Mouse (Mus musculus): ENCODE data around the gene Arfgef2.

The Arfgef2 gene

DNA sequence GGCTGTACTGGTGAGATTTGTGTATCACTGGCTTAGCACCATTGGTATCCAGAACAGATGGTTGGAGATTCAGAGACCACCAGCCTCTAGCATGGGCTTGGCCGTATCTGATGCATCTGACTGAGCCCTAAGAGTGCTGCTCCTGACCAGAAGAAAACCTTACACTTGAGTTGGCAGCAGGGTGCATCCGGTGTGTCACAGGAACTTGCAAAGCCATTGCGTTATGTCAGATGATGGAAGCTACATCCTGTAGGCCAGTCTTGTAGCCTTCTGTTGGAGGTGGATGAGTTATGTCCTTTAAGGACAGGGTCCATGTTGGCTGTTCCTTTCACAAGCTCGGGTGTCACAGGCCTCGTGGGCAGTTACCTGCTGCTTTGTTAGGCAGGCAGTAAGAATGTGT, 19.6 kb downstream of the Arfgef2 start:
- CTCF ChIA-PET: interaction anchor here in 1 of 4 experiments (0.9 kb wide), 1 partner anchor 44 kb away, joined by 3 read pairs; no protein-coding TSS in a partner anchor

DNA sequence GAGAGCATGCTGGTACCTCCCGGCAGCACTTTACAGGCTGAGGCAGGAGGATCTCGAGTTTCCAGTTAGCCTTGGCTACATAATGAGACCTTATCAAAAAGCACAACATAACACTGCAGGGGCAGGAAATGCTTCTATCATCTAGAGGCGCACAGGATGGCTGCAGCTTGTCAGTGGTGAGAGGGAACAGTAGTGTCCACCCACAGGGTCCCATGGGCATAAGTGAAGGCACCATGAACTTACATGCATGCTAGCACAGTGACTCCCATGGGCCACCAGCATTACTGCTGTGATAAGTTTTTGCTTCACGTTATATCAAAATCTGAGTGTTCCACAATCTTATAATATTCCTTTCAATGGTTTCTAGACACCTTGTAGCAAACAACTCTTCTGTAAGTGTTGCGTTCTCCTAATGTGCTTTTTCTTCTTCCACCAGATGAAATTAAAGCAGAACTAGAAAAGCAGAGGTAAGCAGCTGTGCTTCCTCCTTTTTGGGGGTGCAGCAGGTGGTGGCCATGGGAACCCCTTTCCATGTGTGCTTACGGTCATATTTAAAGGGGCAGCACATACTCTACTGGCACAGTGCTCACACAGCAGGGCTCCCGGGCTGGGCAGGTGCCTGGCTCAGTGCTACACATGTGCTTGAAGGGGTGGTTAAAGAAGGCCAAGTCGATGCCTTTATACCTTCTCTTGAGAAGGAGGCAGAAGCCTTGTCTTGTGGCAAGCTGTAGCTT, 21.3 kb downstream of the Arfgef2 start:
- ChIA-PET CTCF (interaction anchor here in 1 of 4 experiments (1.1 kb wide), 1 partner anchor 10 kb away, joined by 4 read pairs; no protein-coding TSS in a partner anchor), POLR2A (interaction anchor here in 1 of 4 experiments (0.6 to 1.6 kb wide), 2 partner anchors 16 to 221 kb away, joined by 3 to 4 read pairs; no protein-coding TSS in a partner anchor)

More for the DNA sequence above, 19.6 kb downstream of the Arfgef2 start:
- POLR2A ChIA-PET: interaction anchor here in 1 of 4 experiments (1.3 to 1.5 kb wide), 3 partner anchors 11 to 20 kb away, joined by 3 read pairs; no protein-coding TSS in a partner anchor

DNA sequence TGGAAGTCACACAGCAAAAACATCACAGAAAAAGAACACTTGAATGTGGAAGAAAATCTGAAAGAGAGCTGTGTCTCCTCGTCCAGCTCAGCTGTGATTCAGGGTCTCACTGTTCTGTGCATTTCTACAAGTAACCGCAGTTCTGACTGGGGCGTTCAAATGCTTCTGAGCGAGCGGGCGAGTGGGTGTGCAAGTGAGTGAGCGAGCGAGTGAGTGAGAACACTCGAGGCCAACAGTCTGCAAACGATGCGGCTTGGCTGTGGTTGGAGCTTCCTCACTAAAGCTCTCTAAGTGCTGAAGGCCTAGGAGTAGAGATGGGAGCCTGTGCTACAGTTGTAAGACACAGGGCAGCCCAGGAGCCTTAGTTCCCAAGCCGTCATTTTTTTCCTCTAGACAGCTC, 22.9 kb downstream of the Arfgef2 start:
- CTCF ChIA-PET: interaction anchor here in 1 of 4 experiments (0.5 kb wide), 1 partner anchor 18 kb away, joined by 6 read pairs; no protein-coding TSS in a partner anchor
- POLR2A ChIA-PET: interaction anchor here (0.7 to 1.6 kb wide), 6 partner anchors 11 to 1070 kb away, joined by 3 to 4 read pairs (median 4); partner anchors contain the start of gene Arfgef2 (in 1 of the 4)

DNA sequence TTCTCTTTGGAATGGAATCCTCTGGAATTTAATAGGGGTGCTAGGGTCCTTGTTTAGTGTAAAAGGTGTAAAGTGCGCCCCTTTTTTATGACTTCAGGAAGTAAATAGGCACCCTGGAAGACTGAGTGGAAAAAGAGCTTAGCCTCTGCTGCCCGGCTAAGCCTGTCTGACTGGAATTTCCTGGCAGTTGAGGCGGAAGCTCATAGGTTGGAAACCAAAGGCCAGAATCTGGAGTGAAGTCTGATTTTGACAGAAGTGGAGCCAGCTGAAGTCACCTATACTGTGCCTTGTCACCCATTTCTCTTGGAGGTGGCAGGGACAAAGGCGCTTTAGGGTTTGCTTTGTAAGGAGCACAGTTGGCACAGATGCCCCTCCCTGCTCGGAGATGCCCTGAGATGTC, 25.0 kb downstream of the Arfgef2 start:
- POLR2A ChIA-PET: interaction anchor here in 3 of 4 experiments (0.6 to 1.4 kb wide), 4 partner anchors 8 to 74 kb away, joined by 3 to 6 read pairs (median 3); no protein-coding TSS in a partner anchor
- CTCF ChIA-PET: no interaction called here

DNA sequence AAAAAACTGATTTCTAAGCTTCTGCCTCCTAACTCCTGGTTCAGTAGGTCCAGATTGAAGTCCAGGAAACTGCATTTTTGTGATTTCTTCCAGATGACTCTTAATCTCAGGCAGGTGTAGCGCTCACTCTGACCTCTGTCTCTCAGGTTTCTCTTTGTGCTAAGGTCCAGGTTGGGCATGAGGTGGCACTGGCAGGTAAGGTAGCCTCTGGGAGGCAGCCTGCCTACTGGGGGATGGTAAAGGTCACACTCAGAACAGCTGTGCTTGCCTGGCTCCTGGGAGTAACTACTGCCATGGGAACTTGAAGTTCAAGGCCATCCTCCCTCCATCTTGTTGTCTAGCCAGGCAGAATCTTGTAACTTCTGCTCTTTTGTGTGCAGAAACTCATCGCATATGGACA, 28.7 kb downstream of the Arfgef2 start:
- CTCF ChIA-PET: interaction anchor here in 1 of 4 experiments (0.6 kb wide), 1 partner anchor 53 kb away, joined by 10 read pairs; no protein-coding TSS in a partner anchor
- POLR2A ChIA-PET: interaction anchor here in 3 of 4 experiments (0.6 to 0.9 kb wide), 4 partner anchors 40 to 420 kb away, joined by 3 to 10 read pairs (median 4); no protein-coding TSS in a partner anchor

DNA sequence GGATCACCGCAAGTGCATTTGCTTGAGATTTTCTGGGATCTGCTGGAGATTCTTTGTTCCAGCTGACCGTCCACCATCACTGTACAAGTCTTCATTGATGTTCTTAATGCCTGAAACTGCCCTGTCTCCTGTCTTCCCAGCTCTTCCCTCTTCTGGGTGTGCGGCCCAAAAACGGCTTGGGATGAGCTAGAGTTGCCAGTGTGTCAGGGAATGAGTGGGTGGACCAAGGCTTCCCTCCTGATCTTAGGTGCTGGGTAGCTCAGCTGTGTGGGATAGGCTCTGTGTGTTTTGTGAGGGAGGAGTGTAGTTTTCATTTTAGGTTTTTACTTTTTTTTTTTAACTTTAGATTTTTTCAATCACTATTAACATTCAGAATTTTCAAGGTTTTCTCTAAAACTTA, 29.4 kb downstream of the Arfgef2 start:
- POLR2A ChIA-PET: interaction anchor here in 2 of 4 experiments (0.9 kb wide), 2 partner anchors 13 to 156 kb away, joined by 3 read pairs; no protein-coding TSS in a partner anchor
- CTCF ChIA-PET: no interaction called here

DNA sequence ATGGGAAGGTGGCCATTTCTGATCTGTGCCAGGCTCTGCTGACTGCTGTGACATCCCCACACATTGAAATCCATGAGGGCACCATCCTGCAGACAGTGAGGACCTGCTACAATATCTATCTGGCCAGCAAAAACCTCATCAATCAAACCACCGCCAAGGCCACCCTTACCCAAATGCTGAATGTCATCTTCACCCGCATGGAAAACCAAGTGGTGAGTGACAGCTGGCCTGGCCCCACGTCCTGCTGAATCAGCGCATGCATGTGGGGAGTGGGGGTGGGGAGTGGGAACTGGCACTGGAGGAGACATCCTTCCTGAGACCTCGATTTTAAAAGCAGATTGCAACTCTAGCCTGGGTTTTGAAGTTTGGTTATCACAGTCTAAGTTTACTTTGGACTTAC, 30.2 kb downstream of the Arfgef2 start:
- POLR2A ChIA-PET: interaction anchor here in 1 of 4 experiments (0.9 to 1.0 kb wide), 2 partner anchors 11 to 33 kb away, joined by 3 read pairs; no protein-coding TSS in a partner anchor
- CTCF ChIA-PET: interaction anchor here in 2 of 4 experiments (0.6 to 0.7 kb wide), 2 partner anchors 244 to 1917 kb away, joined by 3 read pairs; no protein-coding TSS in a partner anchor

DNA sequence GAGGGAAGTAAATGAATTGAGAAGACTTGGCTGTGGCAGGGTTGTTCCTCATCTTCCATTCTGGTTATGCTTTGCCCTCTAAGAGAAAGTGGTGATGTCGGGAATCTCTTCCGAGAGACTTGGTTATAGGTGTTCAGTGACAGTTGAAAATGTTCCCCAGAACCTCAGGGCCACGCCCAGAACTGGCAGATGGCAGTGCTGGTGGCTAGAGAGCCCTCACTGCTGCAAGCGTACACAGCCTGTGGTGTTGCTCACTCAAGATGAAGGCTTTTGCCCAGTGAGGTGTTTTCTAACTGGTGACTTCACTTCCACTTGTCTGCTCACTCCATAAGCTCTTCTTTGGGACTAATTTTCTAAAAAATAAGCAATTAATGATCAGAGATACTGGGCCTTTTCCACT, 36.4 kb downstream of the Arfgef2 start:
- CTCF ChIA-PET: interaction anchor here in 3 of 4 experiments (0.5 to 1.2 kb wide), 6 partner anchors 8 to 786 kb away, joined by 3 to 6 read pairs (median 3); partner anchors contain the start of gene Trp53rkb (in 1 of the 3)

DNA sequence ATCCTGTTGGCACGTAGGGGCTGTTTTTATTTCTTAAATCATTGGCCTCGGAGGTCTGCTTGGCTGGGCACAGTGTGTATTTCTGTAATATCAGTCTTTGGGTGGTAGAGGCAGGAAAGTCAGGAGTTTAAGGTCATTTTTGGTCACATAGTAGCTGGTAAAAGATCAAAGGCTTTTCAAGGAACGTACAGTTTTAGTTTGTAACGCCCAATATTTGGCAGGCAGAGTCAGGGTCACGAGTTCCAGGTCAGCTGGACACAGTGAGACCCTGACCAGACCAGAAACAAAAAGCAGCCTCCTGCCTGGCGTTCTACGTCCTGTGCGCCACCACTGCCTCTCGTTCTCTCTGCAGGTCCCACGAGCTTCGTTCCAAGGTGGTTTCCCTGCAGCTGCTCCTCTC, 45.3 kb downstream of the Arfgef2 start:
- ChIA-PET POLR2A (interaction anchor here in 2 of 4 experiments (1.1 kb wide), 2 partner anchors 45 to 55 kb away, joined by 3 read pairs; partner anchors contain the start of genes Arfgef2 (in 1 of the 2) and Cse1l (in 1 of the 2)), CTCF (interaction anchor here in 2 of 4 experiments (1.1 to 1.2 kb wide), 2 partner anchors 258 to 275 kb away, joined by 3 to 4 read pairs; no protein-coding TSS in a partner anchor)

More for the DNA sequence above, 36.4 kb downstream of the Arfgef2 start:
- POLR2A ChIA-PET: interaction anchor here in 2 of 4 experiments (1.0 to 1.2 kb wide), 2 partner anchors 20 to 64 kb away, joined by 3 read pairs; no protein-coding TSS in a partner anchor

DNA sequence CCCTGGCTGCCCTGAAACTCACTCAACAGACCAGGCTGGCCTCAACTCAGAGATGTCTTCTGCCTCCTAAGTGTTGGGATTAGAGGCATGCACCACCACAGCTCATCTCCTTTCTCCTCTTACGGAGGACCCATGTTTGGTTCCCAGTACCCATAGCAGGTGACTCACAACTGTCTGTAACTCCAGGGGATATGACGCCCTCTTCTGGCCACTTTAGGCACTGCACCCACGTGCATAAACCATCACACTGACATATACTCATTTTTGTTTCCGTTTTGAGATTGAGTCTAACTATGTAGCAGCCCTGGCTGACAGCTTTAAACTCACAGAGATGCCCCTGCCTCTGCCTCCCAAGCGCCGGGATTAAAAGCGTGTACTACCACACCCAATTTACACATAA, 46.9 kb downstream of the Arfgef2 start:
- CTCF ChIA-PET: interaction anchor here in 2 of 4 experiments (1.1 to 1.2 kb wide), 2 partner anchors 46 to 260 kb away, joined by 3 read pairs; no protein-coding TSS in a partner anchor
- POLR2A ChIA-PET: interaction anchor here in 1 of 4 experiments (0.8 kb wide), 1 partner anchor 9 kb away, joined by 3 read pairs; no protein-coding TSS in a partner anchor

DNA sequence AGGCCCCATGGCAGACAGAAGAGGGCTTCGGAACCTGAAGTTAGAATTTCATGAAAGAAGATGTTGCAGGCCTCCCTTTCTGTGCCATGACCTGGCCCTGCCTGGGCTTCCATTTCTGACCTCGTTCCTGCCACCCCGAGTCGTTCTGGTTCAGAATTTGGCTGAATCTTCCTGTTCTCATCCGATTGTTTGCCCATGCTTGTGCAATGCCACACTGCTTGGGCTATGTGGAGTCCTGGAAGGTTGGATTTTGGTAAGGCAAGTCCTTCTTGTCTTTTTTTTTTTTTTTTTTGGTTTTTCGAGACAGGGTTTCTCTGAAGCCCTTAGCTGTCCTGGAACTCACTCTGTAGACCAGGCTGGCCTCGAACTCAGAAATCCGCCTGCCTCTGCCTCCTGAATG, 50.4 kb downstream of the Arfgef2 start:
- CTCF ChIA-PET: interaction anchor here in 2 of 4 experiments (0.6 to 1.6 kb wide), 5 partner anchors 37 to 774 kb away, joined by 3 to 9 read pairs (median 5); no protein-coding TSS in a partner anchor

DNA sequence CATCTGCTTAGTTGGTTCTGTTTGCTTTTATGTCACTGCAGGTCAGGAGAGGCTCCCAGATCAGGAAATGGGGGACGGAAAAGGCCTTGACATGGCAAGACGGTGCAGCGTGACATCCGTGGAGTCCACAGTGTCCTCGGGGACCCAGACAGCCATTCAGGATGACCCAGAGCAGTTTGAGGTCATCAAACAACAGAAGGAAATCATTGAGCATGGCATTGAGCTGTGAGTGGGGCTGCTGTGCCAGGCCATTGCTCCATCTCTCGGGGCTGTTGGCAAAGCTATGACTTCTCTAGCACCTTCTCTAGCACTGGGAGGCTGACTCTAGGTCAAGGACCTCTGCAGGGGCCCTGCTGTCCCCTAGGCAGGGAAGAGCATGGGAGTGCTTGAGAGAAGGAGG, 51.0 kb downstream of the Arfgef2 start:
- CTCF ChIA-PET: interaction anchor here in 2 of 4 experiments (0.6 to 0.9 kb wide), 2 partner anchors 263 to 773 kb away, joined by 4 to 6 read pairs; no protein-coding TSS in a partner anchor
- POLR2A ChIA-PET: interaction anchor here in 1 of 4 experiments (0.6 to 1.6 kb wide), 3 partner anchors 14 to 781 kb away, joined by 3 read pairs; no protein-coding TSS in a partner anchor

More for the DNA sequence above, 50.4 kb downstream of the Arfgef2 start:
- POLR2A ChIA-PET: interaction anchor here in 1 of 4 experiments (0.6 to 1.6 kb wide), 4 partner anchors 14 to 781 kb away, joined by 3 read pairs; partner anchors contain the start of gene Cse1l

DNA sequence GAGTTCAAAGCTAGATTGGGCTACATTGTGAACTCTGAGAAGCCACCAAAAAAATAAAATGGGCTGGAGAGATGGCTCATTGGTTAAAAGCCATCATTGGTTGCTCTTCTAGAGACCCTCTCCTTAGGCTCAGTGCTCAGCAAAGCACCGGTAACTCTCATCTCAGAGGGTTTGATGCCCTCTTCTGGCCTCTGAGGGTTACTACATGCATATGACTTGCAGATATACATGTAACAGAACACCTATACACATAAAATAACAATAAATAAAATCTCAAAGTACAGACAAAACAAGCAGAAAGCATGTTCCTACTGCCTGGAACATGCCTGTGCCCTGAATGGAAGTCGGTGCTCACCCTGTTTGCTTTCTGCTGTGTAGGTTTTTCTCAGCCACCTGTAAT, 51.7 kb downstream of the Arfgef2 start:
- POLR2A ChIA-PET: interaction anchor here in 1 of 4 experiments (0.6 to 0.8 kb wide), 2 partner anchors 31 to 74 kb away, joined by 3 read pairs; no protein-coding TSS in a partner anchor
- CTCF ChIA-PET: interaction anchor here in 1 of 4 experiments (0.7 to 1.3 kb wide), 2 partner anchors 90 to 265 kb away, joined by 3 to 4 read pairs; no protein-coding TSS in a partner anchor

DNA sequence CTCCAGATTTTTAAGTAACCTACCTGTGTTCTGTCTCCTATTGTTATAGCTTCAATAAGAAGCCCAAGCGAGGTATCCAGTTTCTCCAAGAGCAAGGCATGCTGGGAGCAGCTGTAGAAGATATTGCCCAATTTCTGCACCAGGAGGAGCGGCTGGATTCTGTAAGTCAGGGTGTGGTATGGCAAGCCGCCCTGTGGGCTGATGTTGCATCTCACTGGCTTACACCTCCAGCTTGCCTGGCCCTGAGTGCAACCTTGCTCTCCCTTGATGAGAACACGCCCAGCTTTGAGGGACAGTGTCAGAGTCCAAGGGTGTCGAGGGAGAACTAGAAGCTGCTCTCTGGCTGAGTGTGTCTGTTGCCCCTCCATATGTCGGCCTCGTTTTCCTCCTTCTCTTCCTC, 53.8 kb downstream of the Arfgef2 start:
- CTCF ChIA-PET: interaction anchor here in 1 of 4 experiments (0.6 kb wide), 1 partner anchor 354 kb away, joined by 4 read pairs; no protein-coding TSS in a partner anchor
- POLR2A ChIA-PET: interaction anchor here in 2 of 4 experiments (0.6 to 1.3 kb wide), 2 partner anchors 53 to 214 kb away, joined by 3 read pairs; no protein-coding TSS in a partner anchor

DNA sequence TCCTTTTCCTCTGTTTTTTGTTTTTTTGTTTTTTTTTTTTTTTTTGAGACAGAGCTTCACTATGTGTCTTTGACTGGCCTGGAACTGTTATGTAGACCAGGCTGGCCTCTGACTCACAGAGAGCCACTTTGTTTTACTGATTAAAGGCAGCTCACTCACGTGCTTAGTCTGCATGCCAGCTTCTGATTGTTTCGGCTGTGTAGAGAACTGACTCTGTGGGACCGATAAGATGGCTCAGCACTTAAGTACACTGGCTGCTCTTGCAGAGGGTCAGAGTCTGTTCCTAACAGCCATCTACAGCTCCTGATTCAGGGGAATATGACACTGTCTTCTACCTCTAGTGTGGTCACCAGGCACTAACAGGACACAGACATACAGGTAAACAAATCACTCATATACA, 57.1 kb downstream of the Arfgef2 start:
- ChIA-PET CTCF (interaction anchor here (0.5 to 0.6 kb wide), 6 partner anchors 54 to 159 kb away, joined by 3 to 9 read pairs (median 5); no protein-coding TSS in a partner anchor), POLR2A (interaction anchor here in 2 of 4 experiments (0.8 to 1.9 kb wide), 7 partner anchors 16 to 71 kb away, joined by 3 to 5 read pairs (median 3); partner anchors contain the start of gene Cse1l (in 1 of the 2))

DNA sequence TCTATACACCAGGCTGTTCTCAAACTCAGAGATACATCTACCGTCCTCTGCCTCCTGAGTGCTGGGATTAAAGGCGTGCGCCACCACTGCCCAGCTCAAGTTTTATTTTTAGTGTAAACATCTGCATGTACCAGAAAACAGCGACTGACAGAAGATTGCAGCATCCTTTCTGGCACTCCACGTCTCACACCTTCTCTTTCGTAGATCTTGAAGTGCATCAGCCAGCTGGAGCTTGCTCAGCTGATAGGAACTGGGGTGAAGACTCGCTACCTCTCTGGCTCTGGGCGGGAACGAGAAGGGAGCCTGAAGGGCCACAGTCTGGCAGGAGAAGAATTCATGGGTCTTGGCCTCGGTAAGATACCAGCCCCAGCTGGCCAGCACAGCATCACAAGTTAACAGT, 60.1 kb downstream of the Arfgef2 start:
- CTCF ChIA-PET: interaction anchor here in 1 of 4 experiments (0.5 to 1.9 kb wide), 2 partner anchors 11 to 847 kb away, joined by 4 to 6 read pairs; no protein-coding TSS in a partner anchor

DNA sequence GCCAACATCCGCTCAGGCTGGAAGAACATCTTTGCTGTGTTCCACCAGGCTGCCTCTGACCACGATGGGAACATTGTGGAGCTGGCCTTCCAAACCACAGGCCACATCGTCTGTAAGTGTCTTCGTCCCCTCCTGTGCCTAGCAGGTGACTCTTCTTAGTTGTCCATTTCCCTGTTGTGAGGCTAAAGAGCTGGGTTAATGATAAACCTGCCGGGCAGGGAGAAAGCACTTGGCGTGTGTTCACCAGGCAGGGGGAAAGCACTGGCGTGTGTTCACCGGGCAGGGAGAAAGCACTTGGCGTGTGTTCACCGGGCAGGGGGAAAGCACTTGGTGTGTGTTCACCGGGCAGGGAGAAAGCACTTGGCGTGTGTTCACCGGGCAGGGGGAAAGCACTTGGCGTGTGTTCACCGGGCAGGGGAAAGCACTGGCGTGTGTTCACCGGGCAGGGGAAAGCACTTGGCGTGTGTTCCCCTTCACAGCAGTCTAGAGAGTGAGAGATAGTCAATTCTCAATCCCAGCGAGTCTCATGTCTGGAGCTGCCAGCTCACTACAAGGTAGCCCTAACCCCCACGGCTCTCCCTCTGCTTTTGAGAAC, 65.0 kb downstream of the Arfgef2 start:
- ChIA-PET POLR2A (interaction anchor here in 3 of 4 experiments (0.6 to 1.5 kb wide), 7 partner anchors 14 to 74 kb away, joined by 3 to 4 read pairs (median 3); partner anchors contain the start of gene Cse1l (in 1 of the 3)), CTCF (interaction anchor here in 3 of 4 experiments (0.6 to 1.3 kb wide), 3 partner anchors 9 to 204 kb away, joined by 3 to 4 read pairs (median 4); no protein-coding TSS in a partner anchor)

More for the DNA sequence above, 60.1 kb downstream of the Arfgef2 start:
- POLR2A ChIA-PET: interaction anchor here in 1 of 4 experiments (0.6 to 2.8 kb wide), 3 partner anchors 20 to 106 kb away, joined by 3 to 11 read pairs (median 7); partner anchors contain the start of gene Cse1l
